Mouse (Mus musculus) retina, postnatal 1 day (tissue): Measurements from ENCODE around the gene Btbd1.
"Not testable (repeated sequence)": the region's sequence is repeated elsewhere in the genome, so short reads cannot be mapped to it uniquely, and the experiment has no call there.

Experiments used
- DNase-seq: peaks from one replicate; pipeline ENCODE4 v3.0.0-alpha.2; 2012

Gene Btbd1

GRCm38 (mm10) chr7:81849214-81849613 is 20.0 kb upstream of the Btbd1 start:
- DNase-seq, result no peak

GRCm38 (mm10) chr7:81847777-81848176 is 18.5 kb upstream of the Btbd1 start:
- peak; percentile 77 for DNase-seq

- DNase-seq, result peak; percentile 67
Measured at GRCm38 (mm10) chr7:81847010-81847409, 17.8 kb upstream of the Btbd1 start.

GRCm38 (mm10) chr7:81846008-81846407 is 16.8 kb upstream of the Btbd1 start:
- no peak for DNase-seq

GRCm38 (mm10) chr7:81845313-81845712 is 16.1 kb upstream of the Btbd1 start:
- peak; percentile 52 for DNase-seq

GRCm38 (mm10) chr7:81844801-81845200 is 15.6 kb upstream of the Btbd1 start:
- DNase-seq, result no peak

GRCm38 (mm10) chr7:81843903-81844302 is 14.7 kb upstream of the Btbd1 start:
- no peak for DNase-seq

GRCm38 (mm10) chr7:81842998-81843397 is 13.8 kb upstream of the Btbd1 start:
- DNase-seq, result no peak

GRCm38 (mm10) chr7:81842141-81842540 is 12.9 kb upstream of the Btbd1 start:
- no peak for DNase-seq

- DNase-seq, result no peak
Measured at GRCm38 (mm10) chr7:81841439-81841838, 12.2 kb upstream of the Btbd1 start.

GRCm38 (mm10) chr7:81840661-81841181 is 11.5 kb upstream of the Btbd1 start:
- no peak for DNase-seq

GRCm38 (mm10) chr7:81839746-81840145 is 10.5 kb upstream of the Btbd1 start:
- no peak for DNase-seq

- DNase-seq, result not testable (repeated sequence)
Measured at GRCm38 (mm10) chr7:81837771-81838170, 8.5 kb upstream of the Btbd1 start.

- DNase-seq, result no peak
Measured at GRCm38 (mm10) chr7:81835430-81835829, 6.2 kb upstream of the Btbd1 start.

- peak; percentile 26 for DNase-seq
Measured at GRCm38 (mm10) chr7:81834847-81835246, 5.6 kb upstream of the Btbd1 start.

- peak; percentile 72 for DNase-seq
Measured at GRCm38 (mm10) chr7:81828681-81829378, 401 bp downstream of the Btbd1 start.

GRCm38 (mm10) chr7:81827806-81828667 is 1.2 kb downstream of the Btbd1 start:
- peak; percentile 14 for DNase-seq

- DNase-seq, result no peak
Measured at GRCm38 (mm10) chr7:81825381-81825780, 3.9 kb downstream of the Btbd1 start.

- DNase-seq, result no peak
Measured at GRCm38 (mm10) chr7:81824906-81825305, 4.3 kb downstream of the Btbd1 start.

- DNase-seq, result no peak
Measured at GRCm38 (mm10) chr7:81806067-81806466, 23.2 kb downstream of the Btbd1 start.

- peak; percentile 95 for DNase-seq
Measured at GRCm38 (mm10) chr7:81789095-81789757, 40.0 kb downstream of the Btbd1 start, which contains the start of gene 3110040N11Rik. Gene 3110040N11Rik (minus strand): TSS chr7:81789478.

GRCm38 (mm10) chr7:81788536-81788935 is 40.7 kb downstream of the Btbd1 start:
- DNase-seq, result no peak

- DNase-seq, result peak; percentile 14
Measured at GRCm38 (mm10) chr7:81777667-81778218, 51.5 kb downstream of the Btbd1 start.
